ENCODE assay signal across 8 mouse cellular contexts in genomic region chr4:34958155-34959028, GRCm38 (mm10).
DNase-seq lines count a peak whose midpoint lies in the region; ATAC-seq lines count a peak whose summit lies in the region.

No protein-coding gene starts in this region.

- H3K4me2 ChIP-seq in limb, embryonic 11.5 days (ENCODE audit: low read depth, severe bottlenecking), result no peak overlapping the region
- H3K4me2 ChIP-seq in midbrain, embryonic 16.5 days (ENCODE audit: low read length), result no peak overlapping the region; the same call in 1 of the 2 replicates

- H3K4me3 ChIP-seq in limb, embryonic 11.5 days (ENCODE audit: low read depth, low read length), result no peak overlapping the region
- no peak overlapping the region for H3K4me3 ChIP-seq in midbrain, embryonic 16.5 days (ENCODE audit: low read depth, low read length)

- no peak overlapping the region for H3K9ac ChIP-seq in limb, embryonic 11.5 days (ENCODE audit: low read length)
- H3K9ac ChIP-seq in midbrain, embryonic 16.5 days (ENCODE audit: low read depth, low read length), result no peak overlapping the region; the same call in 1 of the 2 replicates

- peak; percentile 9 to 50 for DNase-seq in layer of hippocampus, postnatal 25 days (ENCODE audit: extremely low spot score in 1 of 2, low spot score in 1 of 2)
- DNase-seq in layer of hippocampus, adult 9-11 months, result no peak
- DNase-seq in MN1 (ENCODE audit: low spot score), result peak; percentile 15
- peak; percentile 74 for DNase-seq in embryo, embryonic 10.5 days (ENCODE audit: low spot score)
- peak; percentile 64 for DNase-seq in heart, postnatal 4 days
- peak; percentile 29 for DNase-seq in limb, embryonic 11.5 days (ENCODE audit: low spot score)
- DNase-seq in thymus, postnatal 36 days, result peak; percentile 18 to 22

- no peak overlapping the region for H3K27ac ChIP-seq in limb, embryonic 11.5 days (replicated peaks; ENCODE audit: low read depth, low read length)
- H3K27ac ChIP-seq in midbrain, embryonic 16.5 days (ENCODE audit: low read length), result no peak overlapping the region

- ATAC-seq in limb, embryonic 11.5 days (ENCODE audit: insufficient number of reproducible peaks, low FRiP score, low TSS enrichment, low read depth), result peak; percentile 55; the same call in 1 of the 2 replicates
- ATAC-seq in midbrain, embryonic 16.5 days, result peak; percentile 74

- H3K27me3 ChIP-seq in limb, embryonic 11.5 days (ENCODE audit: control insufficient read depth, insufficient read depth, low read length), result no peaks in the 10 kb centered on the region
- H3K27me3 ChIP-seq in midbrain, embryonic 16.5 days (ENCODE audit: control insufficient read depth, insufficient read depth, low read depth, low read length), result no peaks in the 10 kb centered on the region

- H3K4me1 ChIP-seq in limb, embryonic 11.5 days (ENCODE audit: control insufficient read depth, insufficient read depth, low read length), result no peaks in the 10 kb centered on the region
- H3K4me1 ChIP-seq in midbrain, embryonic 16.5 days (ENCODE audit: control insufficient read depth, insufficient read depth, low read length), result no peaks in the 10 kb centered on the region

- H3K36me3 ChIP-seq in limb, embryonic 11.5 days (ENCODE audit: control insufficient read depth, insufficient read depth, low read length), result no peaks in the 10 kb centered on the region
- H3K36me3 ChIP-seq in midbrain, embryonic 16.5 days (ENCODE audit: control insufficient read depth, insufficient read depth, low read length), result no peaks in the 10 kb centered on the region

- no peaks in the 10 kb centered on the region for H3K9me3 ChIP-seq in limb, embryonic 11.5 days (ENCODE audit: control insufficient read depth, low read length)
- H3K9me3 ChIP-seq in midbrain, embryonic 16.5 days (replicated peaks; ENCODE audit: control insufficient read depth, low read length, poor library complexity, severe bottlenecking), result no peaks in the 10 kb centered on the region

- WGBS in limb, embryonic 11.5 days, result 46% methylated on average over 12 of the region's 12 CpGs
- WGBS in midbrain, embryonic 16.5 days, result 51% methylated on average over 11 of the region's 12 CpGs
